Mouse (Mus musculus): Measurements from ENCODE around the gene Ccnd2. TPM values are rescaled to one million over a fixed set of nuclear protein-coding genes. Genes with fewer than 3 reads are reported as not detected.

Gene Ccnd2
- 918 and 948 TPM in 2 replicates for polyA plus RNA-seq (2015; fragmentation: Nextera tagmentation; extraction: Ambion mirVana)

GRCm38 (mm10) chr6:127152106-127152951, at the start of gene Ccnd2:
Gene Ccnd2 (minus strand): TSS chr6:127152193.
- peak; percentile 77 for ATAC-seq (ENCODE audit: insufficient number of reproducible peaks, low FRiP score, low TSS enrichment, low read depth)
- no peaks in the 10 kb centered on the region for H3K36me3 ChIP-seq
- H3K4me1 ChIP-seq = peaks cover 54% of the 10 kb centered on the region
- under 1% methylated on average over 40 of the region's 40 CpGs for WGBS
- H3K4me3 ChIP-seq (replicated peaks) = peak within 1 kb of the TSS; percentile 76
- H3K27me3 ChIP-seq = 0 out of 2 replicates have a peak, but pooled peaks cover 4% of the 10 kb centered on the region
- H3K4me2 ChIP-seq (replicated peaks) = peak within 1 kb of the TSS; percentile 94
- peak within 1 kb of the TSS; percentile 93 for H3K27ac ChIP-seq (replicated peaks)
- peak within 1 kb of the TSS; percentile 27 for H3K9ac ChIP-seq
- H3K9me3 ChIP-seq (replicated peaks) = no peaks in the 10 kb centered on the region

- no peaks in the 10 kb centered on the region for H3K27me3 ChIP-seq
- 90% methylated on average over 2 of the region's 2 CpGs for WGBS
- no peaks in the 10 kb centered on the region for H3K9me3 ChIP-seq (replicated peaks)
- no peaks in the 10 kb centered on the region for H3K4me1 ChIP-seq
- no peak overlapping the region for H3K27ac ChIP-seq (replicated peaks)
- H3K36me3 ChIP-seq = no peaks in the 10 kb centered on the region
- no peak overlapping the region for H3K9ac ChIP-seq
- no peak overlapping the region for H3K4me3 ChIP-seq (replicated peaks)
- no peak for ATAC-seq (ENCODE audit: insufficient number of reproducible peaks, low FRiP score, low TSS enrichment, low read depth)
- H3K4me2 ChIP-seq (replicated peaks) = no peak overlapping the region
These were observed 45.0 kb upstream of the Ccnd2 start for GRCm38 (mm10) chr6:127196985-127197384.

DNA sequence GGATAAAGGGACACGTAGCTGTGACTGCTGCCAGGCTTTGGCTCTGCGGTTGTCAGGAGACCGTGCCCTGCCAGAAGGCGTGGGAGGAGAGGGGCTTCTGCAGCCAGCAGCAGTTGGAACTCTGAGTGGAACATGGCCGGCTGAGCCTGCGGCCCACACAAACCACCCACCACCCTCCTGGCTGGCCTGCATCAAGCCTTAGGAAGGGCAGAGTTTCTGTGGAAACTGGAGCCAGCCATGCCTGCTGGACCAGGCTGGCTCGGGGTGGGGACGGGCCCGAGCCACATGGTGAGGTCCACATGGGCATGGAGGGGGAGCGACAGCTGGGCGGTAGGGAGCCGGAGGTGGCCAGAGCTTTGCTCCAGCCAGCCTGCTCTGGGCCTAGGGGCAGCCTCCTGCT, 29.3 kb upstream of the Ccnd2 start:
- 70% methylated on average over 12 of the region's 12 CpGs for WGBS
- H3K4me2 ChIP-seq (replicated peaks) = no peak overlapping the region
- no peaks in the 10 kb centered on the region for H3K27me3 ChIP-seq
- H3K9me3 ChIP-seq (replicated peaks) = no peaks in the 10 kb centered on the region
- no peaks in the 10 kb centered on the region for H3K36me3 ChIP-seq
- H3K27ac ChIP-seq (replicated peaks) = no peak overlapping the region; the same call in 1 of the 2 replicates
- ATAC-seq (ENCODE audit: insufficient number of reproducible peaks, low FRiP score, low TSS enrichment, low read depth) = peak; percentile 27; the same call in 1 of the 2 replicates
- H3K4me1 ChIP-seq = peaks cover 30% of the 10 kb centered on the region
- no peak overlapping the region for H3K4me3 ChIP-seq (replicated peaks)
- no peak overlapping the region for H3K9ac ChIP-seq

- no peak overlapping the region for H3K4me2 ChIP-seq (replicated peaks)
- ATAC-seq (ENCODE audit: insufficient number of reproducible peaks, low FRiP score, low TSS enrichment, low read depth) = no peak
- WGBS = 27% methylated on average over 12 of the region's 12 CpGs
- no peaks in the 10 kb centered on the region for H3K36me3 ChIP-seq
- H3K27ac ChIP-seq (replicated peaks) = no peak overlapping the region
- no peaks in the 10 kb centered on the region for H3K9me3 ChIP-seq (replicated peaks)
- no peak overlapping the region for H3K9ac ChIP-seq
- H3K4me1 ChIP-seq = peaks cover 19% of the 10 kb centered on the region
- no peaks in the 10 kb centered on the region for H3K27me3 ChIP-seq
- no peak overlapping the region for H3K4me3 ChIP-seq (replicated peaks)
These were observed 27.2 kb upstream of the Ccnd2 start for GRCm38 (mm10) chr6:127179056-127179759.

DNA sequence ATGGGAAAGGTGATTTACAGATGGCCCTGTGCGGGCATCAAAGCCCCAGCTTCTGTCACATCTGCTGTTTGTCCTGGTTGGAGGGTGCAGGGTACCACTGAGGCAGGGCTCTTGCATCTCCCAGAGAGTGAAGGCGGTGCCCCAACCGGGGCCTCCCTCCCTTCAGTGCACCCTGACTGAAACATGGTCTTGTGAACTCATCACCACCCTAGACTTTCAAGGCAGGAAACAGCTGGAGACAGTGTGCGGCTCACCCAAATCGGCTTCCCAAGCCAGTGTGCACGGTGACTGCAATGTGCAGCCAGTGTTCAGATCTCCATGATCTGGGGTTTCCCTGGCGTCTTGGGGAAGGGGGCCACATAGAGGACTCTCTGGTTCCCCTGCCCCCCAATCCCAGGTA, 26.0 kb upstream of the Ccnd2 start:
- Histone ChIP-seq H3K9ac (no peak overlapping the region), H3K4me2 (replicated peaks) (no peak overlapping the region), H3K4me3 (replicated peaks) (no peak overlapping the region), H3K27ac (replicated peaks) (no peak overlapping the region; the same call in 1 of the 2 replicates), H3K36me3 (no peaks in the 10 kb centered on the region), H3K4me1 (peaks cover 19% of the 10 kb centered on the region), H3K9me3 (replicated peaks) (no peaks in the 10 kb centered on the region), H3K27me3 (no peaks in the 10 kb centered on the region)
- 58% methylated on average over 7 of the region's 7 CpGs for WGBS
- ATAC-seq (ENCODE audit: insufficient number of reproducible peaks, low FRiP score, low TSS enrichment, low read depth) = no peak

- Histone ChIP-seq H3K9me3 (replicated peaks) (no peaks in the 10 kb centered on the region), H3K4me2 (replicated peaks) (no peak overlapping the region), H3K4me1 (peaks cover 19% of the 10 kb centered on the region), H3K4me3 (replicated peaks) (no peak overlapping the region), H3K27ac (replicated peaks) (no peak overlapping the region; the same call in 1 of the 2 replicates), H3K9ac (no peak overlapping the region), H3K36me3 (no peaks in the 10 kb centered on the region), H3K27me3 (no peaks in the 10 kb centered on the region)
- 49% methylated on average over 4 of the region's 4 CpGs for WGBS
- no peak for ATAC-seq (ENCODE audit: insufficient number of reproducible peaks, low FRiP score, low TSS enrichment, low read depth)
These were observed 25.4 kb upstream of the Ccnd2 start for GRCm38 (mm10) chr6:127177441-127177840.

- Histone ChIP-seq H3K4me1 (peaks cover 3% of the 10 kb centered on the region; the same call in 1 of the 2 replicates), H3K4me3 (replicated peaks) (no peak overlapping the region), H3K27me3 (no peaks in the 10 kb centered on the region), H3K36me3 (no peaks in the 10 kb centered on the region), H3K9me3 (replicated peaks) (no peaks in the 10 kb centered on the region), H3K27ac (replicated peaks) (no peak overlapping the region), H3K4me2 (replicated peaks) (no peak overlapping the region), H3K9ac (no peak overlapping the region)
- 74% methylated on average over 11 of the region's 11 CpGs for WGBS
- ATAC-seq (ENCODE audit: insufficient number of reproducible peaks, low FRiP score, low TSS enrichment, low read depth) = no peak
These were observed 20.5 kb upstream of the Ccnd2 start for GRCm38 (mm10) chr6:127172461-127172860.

- no peak overlapping the region for H3K9ac ChIP-seq
- H3K4me2 ChIP-seq (replicated peaks) = no peak overlapping the region
- H3K4me3 ChIP-seq (replicated peaks) = no peak overlapping the region
- H3K4me1 ChIP-seq = no peaks in the 10 kb centered on the region
- 83% methylated on average over 8 of the region's 8 CpGs for WGBS
- no peak for ATAC-seq (ENCODE audit: insufficient number of reproducible peaks, low FRiP score, low TSS enrichment, low read depth)
- no peaks in the 10 kb centered on the region for H3K27me3 ChIP-seq
- no peaks in the 10 kb centered on the region for H3K9me3 ChIP-seq (replicated peaks)
- no peak overlapping the region for H3K27ac ChIP-seq (replicated peaks)
- H3K36me3 ChIP-seq = no peaks in the 10 kb centered on the region
These were observed 18.7 kb upstream of the Ccnd2 start for GRCm38 (mm10) chr6:127170734-127171133.

GRCm38 (mm10) chr6:127165663-127166062, 13.7 kb upstream of the Ccnd2 start:
- no peaks in the 10 kb centered on the region for H3K9me3 ChIP-seq (replicated peaks)
- no peak overlapping the region for H3K4me3 ChIP-seq (replicated peaks)
- H3K4me2 ChIP-seq (replicated peaks) = no peak overlapping the region
- H3K4me1 ChIP-seq = no peaks in the 10 kb centered on the region
- no peaks in the 10 kb centered on the region for H3K27me3 ChIP-seq
- ATAC-seq (ENCODE audit: insufficient number of reproducible peaks, low FRiP score, low TSS enrichment, low read depth) = no peak
- H3K36me3 ChIP-seq = no peaks in the 10 kb centered on the region
- H3K27ac ChIP-seq (replicated peaks) = no peak overlapping the region
- WGBS = 67% methylated on average over 4 of the region's 4 CpGs
- H3K9ac ChIP-seq = no peak overlapping the region

DNA sequence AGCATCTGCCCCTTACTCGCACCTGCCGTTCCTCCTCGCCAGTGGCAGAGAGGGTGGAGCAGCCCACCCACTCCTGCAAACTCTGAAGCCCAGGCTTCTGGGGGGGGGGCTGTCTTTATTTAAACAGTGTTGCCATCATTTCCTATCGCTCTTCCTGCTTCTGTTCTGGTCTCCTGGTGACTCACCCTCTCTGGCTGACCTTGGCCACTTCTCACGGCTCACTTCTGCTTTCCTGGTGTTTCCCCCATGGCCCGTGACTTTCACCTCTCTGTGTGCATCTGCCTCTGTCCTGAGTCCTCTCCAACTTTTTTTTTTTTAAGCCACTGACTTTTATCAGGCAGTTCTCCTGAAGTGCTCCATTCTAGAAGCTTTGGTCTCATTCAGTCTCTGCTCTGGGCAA, 10.8 kb upstream of the Ccnd2 start:
- Histone ChIP-seq H3K4me2 (replicated peaks) (no peak overlapping the region), H3K27ac (replicated peaks) (no peak overlapping the region), H3K36me3 (no peaks in the 10 kb centered on the region), H3K9me3 (replicated peaks) (no peaks in the 10 kb centered on the region), H3K9ac (no peak overlapping the region), H3K27me3 (no peaks in the 10 kb centered on the region), H3K4me1 (no peaks in the 10 kb centered on the region), H3K4me3 (replicated peaks) (no peak overlapping the region)
- ATAC-seq (ENCODE audit: insufficient number of reproducible peaks, low FRiP score, low TSS enrichment, low read depth) = no peak
- WGBS = 52% methylated on average over 6 of the region's 6 CpGs

DNA sequence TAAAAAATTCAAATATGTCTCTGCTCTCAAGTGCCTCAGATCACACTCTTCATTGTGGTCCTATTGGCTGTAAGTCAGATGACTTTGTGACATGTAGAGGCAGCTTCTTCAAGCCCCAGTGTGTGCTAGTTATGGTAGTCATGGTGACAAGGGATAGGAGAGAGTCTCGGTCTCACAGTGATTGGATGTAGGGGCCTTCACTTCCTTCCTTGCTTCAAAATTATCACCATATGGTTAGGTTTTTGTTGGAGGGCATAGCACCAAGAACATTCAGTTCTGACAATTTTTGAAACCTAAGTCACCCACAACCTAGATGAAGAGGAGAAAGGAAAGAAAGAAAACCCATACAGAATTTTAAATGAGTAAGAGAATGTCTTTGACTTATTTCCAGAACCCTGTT, 5.3 kb upstream of the Ccnd2 start:
- Histone ChIP-seq H3K4me2 (replicated peaks) (no peak overlapping the region), H3K9me3 (replicated peaks) (no peaks in the 10 kb centered on the region), H3K27me3 (0 out of 2 replicates have a peak, but pooled peaks cover 4% of the 10 kb centered on the region), H3K36me3 (no peaks in the 10 kb centered on the region), H3K4me1 (peaks cover 29% of the 10 kb centered on the region), H3K4me3 (replicated peaks) (no peak overlapping the region), H3K9ac (no peak overlapping the region), H3K27ac (replicated peaks) (no peak overlapping the region)
- no peak for ATAC-seq (ENCODE audit: insufficient number of reproducible peaks, low FRiP score, low TSS enrichment, low read depth)
- WGBS = 30% methylated on average over 1 of the region's 1 CpGs

Measured in embryonic facial prominence, embryonic 15.5 days (tissue).